Mouse (Mus musculus) cerebellum, adult 2 months (tissue): ENCODE results near the gene Ralgapb.

ENCODE experiments used
- CTCF ChIP-seq: fragments of 200-500 bp; IDR thresholded peaks from 2 replicates; pipeline ENCODE4 v1.5.1; 2011; ENCODE audit warnings: low read depth, mild to moderate bottlenecking, control low read depth, low read length, moderate library complexity, borderline replicate concordance; ENCODE audit not compliant: insufficient read depth
- POLR2A ChIP-seq: fragments of 200-500 bp; IDR thresholded peaks from 2 replicates; pipeline ENCODE4 v1.6.1; 2011; ENCODE audit warnings: low read length, control low read depth, borderline replicate concordance; ENCODE audit not compliant: insufficient read depth

DNA sequence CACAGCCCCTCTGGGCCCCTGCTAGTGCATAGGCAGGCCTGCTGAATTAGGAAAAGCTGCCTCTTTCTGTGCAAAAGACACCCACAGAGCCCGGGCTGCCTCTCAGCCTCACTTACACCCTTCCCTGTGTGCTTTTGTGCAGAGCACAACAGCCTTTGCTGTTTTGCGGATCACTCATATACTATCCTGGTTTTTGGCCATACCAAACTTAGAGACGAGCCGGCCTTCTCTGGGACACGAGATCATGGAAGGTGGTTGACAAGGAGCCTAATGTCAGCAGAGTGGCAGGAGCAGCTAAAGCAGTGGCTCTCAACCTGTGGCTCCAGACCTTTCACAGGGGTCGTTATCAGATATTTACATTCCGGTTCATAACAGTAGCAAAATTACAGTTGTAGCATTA, 93.6 kb downstream of the Ralgapb start:
- TF ChIP-seq CTCF (no peak), POLR2A (no peak)
